Mouse (Mus musculus) limb, embryonic 14.5 days (tissue): Measurements from ENCODE around the gene Cox8c. TPM values are rescaled to one million over a fixed set of nuclear protein-coding genes. Genes with fewer than 3 reads are reported as not detected.

Experiments
- ATAC-seq: fragments of 200-750 bp; cut with Nextera tagmentation; 2 replicates; pipeline ENCODE4 v1.8.0; 2017; ENCODE audit warnings: low read depth, moderate number of reproducible peaks, moderate TSS enrichment; ENCODE audit not compliant: low FRiP score
- DNase-seq: peaks from one replicate; pipeline ENCODE4 v3.0.0-alpha.2; 2015; ENCODE audit warnings: low spot score
- H3K27ac ChIP-seq: fragments of 300-500 bp; sonication (generic); replicated peaks from 2 replicates; pipeline ENCODE4 v1.5.1; 2014; ENCODE audit warnings: low read depth, mild to moderate bottlenecking, low read length, moderate library complexity, mixed read lengths
- H3K27me3 ChIP-seq: fragments of 300-500 bp; sonication (generic); 2 replicates; pipeline ENCODE4 v1.6.1; 2014; ENCODE audit warnings: low read length, mixed read lengths; ENCODE audit not compliant: control insufficient read depth, insufficient read depth
- H3K36me3 ChIP-seq: fragments of 300-500 bp; sonication (generic); 2 replicates; pipeline ENCODE4 v1.6.1; 2014; ENCODE audit warnings: mild to moderate bottlenecking, low read length, moderate library complexity, mixed read lengths; ENCODE audit not compliant: control insufficient read depth, insufficient read depth
- H3K4me1 ChIP-seq: fragments of 300-500 bp; sonication (generic); 2 replicates; pipeline ENCODE4 v1.6.1; 2014; ENCODE audit warnings: antibody characterized with exemption, low read length, mixed read lengths; ENCODE audit not compliant: control insufficient read depth, insufficient read depth
- H3K4me2 ChIP-seq: fragments of 300-500 bp; sonication (generic); replicated peaks from 2 replicates; pipeline ENCODE4 v1.6.1; 2014; ENCODE audit warnings: low read depth, mild to moderate bottlenecking, low read length, moderate library complexity; ENCODE audit not compliant: severe bottlenecking
- H3K4me3 ChIP-seq: fragments of 300-500 bp; sonication (generic); replicated peaks from 2 replicates; pipeline ENCODE4 v1.5.1; 2014; ENCODE audit warnings: low read length
- H3K9ac ChIP-seq: fragments of 300-500 bp; sonication (generic); 2 replicates; pipeline ENCODE4 v1.6.1; 2014; ENCODE audit warnings: mild to moderate bottlenecking, low read depth, low read length, moderate library complexity; ENCODE audit not compliant: severe bottlenecking
- H3K9me3 ChIP-seq: fragments of 300-500 bp; sonication (generic); 2 replicates; pipeline ENCODE4 v1.6.1; 2016; ENCODE audit warnings: low read length; ENCODE audit not compliant: control insufficient read depth
- POLR2A ChIP-seq: fragments of 200-500 bp; IDR thresholded peaks from 2 replicates; pipeline ENCODE4 v1.8.0; 2012; ENCODE audit warnings: inconsistent platforms, mild to moderate bottlenecking, moderate library complexity, borderline replicate concordance; ENCODE audit not compliant: insufficient read depth, insufficient read length; ENCODE audit errors: extremely low read depth
- WGBS: fragments of 180-500 bp; shearing (Covaris S2); extraction: QIAGEN DNeasy Blood & Tissue Kit; methylation state at CpG from one replicate; pipeline ENCODE4 v1.1.7; 2014; 5-methylcytosine and 5-hydroxymethylcytosine counted together
- polyA plus RNA-seq, 2 experiments: library from polyadenylated mRNA; depleted of rRNA in 1 of 2; stranded (reverse) in 1 of 2; unstranded in 1 of 2; fragments of >200 nt; fragmentation: Nextera tagmentation in 1 of 2; extraction: Ambion mirVana in 1 of 2; gene quantifications; 2 replicates each; pipeline versions ENCODE4 v1.2.1 to v1.2.3; 2012 to 2014

The Cox8c gene
- polyA plus RNA-seq, 2 experiments, result not detected

GRCm38 (mm10) chr12:102878031-102878823 lies 20.9 kb upstream of the Cox8c start, which contains the start of gene Btbd7:
Btbd7 (minus strand) TSS chr12:102878471.
- WGBS, result under 1% methylated on average over 66 of the region's 95 CpGs
- peak within 1 kb of the TSS; percentile 95 for H3K4me3 ChIP-seq
- peak within 1 kb of the TSS; percentile 97 for H3K27ac ChIP-seq
- no peaks in the 10 kb centered on the region for H3K36me3 ChIP-seq
- DNase-seq (peak; percentile 99), ATAC-seq (peak; percentile 94)
- H3K9ac ChIP-seq, result peak within 1 kb of the TSS; percentile 97
- H3K4me1 ChIP-seq, result peaks cover 12% of the 10 kb centered on the region; the same call in 1 of the 2 replicates
- H3K9me3 ChIP-seq, result no peaks in the 10 kb centered on the region
- no peaks in the 10 kb centered on the region for H3K27me3 ChIP-seq
- peak within 1 kb of the TSS; percentile 69 for H3K4me2 ChIP-seq
- TF ChIP-seq POLR2A, result peak; percentile 60; the same call in 1 of the 2 replicates

DNA sequence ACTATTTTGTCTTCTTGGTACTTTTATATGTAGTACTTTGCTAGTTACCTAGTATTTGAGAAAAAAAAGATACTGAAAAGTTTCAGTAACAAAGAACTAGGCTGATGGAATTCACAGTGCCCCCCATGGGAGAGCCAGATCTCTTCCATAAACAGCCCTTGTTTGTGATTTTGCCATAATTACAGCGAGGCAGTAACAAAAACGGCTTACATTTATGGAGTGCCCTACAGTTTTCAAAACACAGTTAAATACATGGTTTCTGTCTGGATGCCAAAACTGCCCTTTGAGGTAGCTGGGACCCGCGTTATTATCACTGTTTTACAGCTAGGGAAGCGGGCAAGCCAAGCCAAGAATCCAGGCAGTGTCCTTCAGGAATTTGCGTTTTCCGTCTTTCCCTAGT lies 20.2 kb upstream of the Cox8c start:
- H3K4me2 ChIP-seq, result peak overlapping the region; percentile 52
- H3K27me3 ChIP-seq, result no peaks in the 10 kb centered on the region
- no peaks in the 10 kb centered on the region for H3K36me3 ChIP-seq
- TF ChIP-seq POLR2A, result no peak
- 10% methylated on average over 7 of the region's 7 CpGs for WGBS
- peak overlapping the region; percentile 88 for H3K27ac ChIP-seq
- H3K4me3 ChIP-seq, result peak overlapping the region; percentile 95
- peaks cover 12% of the 10 kb centered on the region; the same call in 1 of the 2 replicates for H3K4me1 ChIP-seq
- peak; percentile 65 for DNase-seq
- H3K9ac ChIP-seq, result peak overlapping the region; percentile 60
- H3K9me3 ChIP-seq, result no peaks in the 10 kb centered on the region
- ATAC-seq, result no peak

DNA sequence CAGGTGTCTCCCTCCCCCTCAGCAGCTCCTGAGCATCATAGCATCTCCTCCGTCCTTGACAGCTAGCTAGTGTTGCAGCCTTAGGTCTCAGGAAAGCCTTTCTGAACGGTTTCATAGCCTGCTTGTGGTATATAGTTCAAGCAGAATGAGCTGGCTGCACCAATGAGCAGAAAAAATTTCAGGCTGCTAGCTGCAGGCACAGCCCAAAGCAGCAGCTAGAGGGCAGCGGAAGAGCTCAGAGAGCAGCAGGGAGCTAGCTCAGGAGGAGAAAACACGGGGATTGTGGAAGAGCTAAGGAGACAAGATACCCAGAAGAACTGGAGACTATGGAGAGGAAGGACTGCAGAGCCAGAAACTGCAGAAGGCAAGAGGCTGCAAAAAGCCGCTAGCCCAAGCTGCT lies 13.4 kb upstream of the Cox8c start:
- H3K9me3 ChIP-seq, result no peaks in the 10 kb centered on the region
- DNase-seq (peak; percentile 7), ATAC-seq (no peak)
- H3K27me3 ChIP-seq, result no peaks in the 10 kb centered on the region
- 24% methylated on average over 5 of the region's 5 CpGs for WGBS
- H3K36me3 ChIP-seq, result no peaks in the 10 kb centered on the region
- no peak for TF ChIP-seq POLR2A
- no peak overlapping the region for H3K4me3 ChIP-seq
- H3K4me2 ChIP-seq, result no peak overlapping the region
- H3K27ac ChIP-seq, result no peak overlapping the region
- H3K9ac ChIP-seq, result no peak overlapping the region
- no peaks in the 10 kb centered on the region for H3K4me1 ChIP-seq

GRCm38 (mm10) chr12:102887366-102887765 lies 11.8 kb upstream of the Cox8c start:
- no peak overlapping the region for H3K27ac ChIP-seq
- ATAC-seq (no peak), DNase-seq (no peak)
- no peak overlapping the region for H3K4me3 ChIP-seq
- TF ChIP-seq POLR2A, result no peak
- H3K27me3 ChIP-seq, result no peaks in the 10 kb centered on the region
- no peaks in the 10 kb centered on the region for H3K9me3 ChIP-seq
- 77% methylated on average over 10 of the region's 10 CpGs for WGBS
- H3K4me2 ChIP-seq, result no peak overlapping the region
- H3K4me1 ChIP-seq, result no peaks in the 10 kb centered on the region
- no peaks in the 10 kb centered on the region for H3K36me3 ChIP-seq
- no peak overlapping the region for H3K9ac ChIP-seq

- TF ChIP-seq POLR2A, result no peak
- WGBS, result 68% methylated on average over 5 of the region's 5 CpGs
These were observed 10.5 kb upstream of the Cox8c start for GRCm38 (mm10) chr12:102888568-102888967.

More at GRCm38 (mm10) chr12:102888568-102888967, 10.5 kb upstream of the Cox8c start:
- DNase-seq, result no peak
- no peak overlapping the region for H3K4me2 ChIP-seq
- no peak overlapping the region for H3K4me3 ChIP-seq
- ATAC-seq, result no peak
- no peak overlapping the region for H3K9ac ChIP-seq
- no peaks in the 10 kb centered on the region for H3K9me3 ChIP-seq
- no peaks in the 10 kb centered on the region for H3K27me3 ChIP-seq
- H3K36me3 ChIP-seq, result no peaks in the 10 kb centered on the region
- H3K27ac ChIP-seq, result no peak overlapping the region
- H3K4me1 ChIP-seq, result no peaks in the 10 kb centered on the region
